Mouse (Mus musculus): ENCODE measurements around the gene Fam53a.

Gene Fam53a

GRCm38 (mm10) chr5:33629301-33629987 lies at the start of gene Fam53a, which contains the start of gene Gm9903:
Gene Fam53a, minus strand, starts transcription at chr5:33629635.
Gene Gm9903, plus strand, starts transcription at chr5:33629925.
- in situ Hi-C loops (cut with MboI; ENCODE audit: low pct_unique_long_range_greater_than_20kb in 1 of 2, low sequenced_read_pairs in 2 of 2, unreplicated experiment in 1 of 2) = no loop called here

GRCm38 (mm10) chr5:33678244-33678643 lies 48.8 kb upstream of the Fam53a start:
- in situ Hi-C loops (cut with MboI; ENCODE audit: low pct_unique_long_range_greater_than_20kb in 1 of 2, low sequenced_read_pairs in 2 of 2, unreplicated experiment in 1 of 2) = loop anchor here in 1 of 2 experiments (5.0 kb wide), 1 partner anchor 64 kb away; no protein-coding TSS in a partner anchor

DNA sequence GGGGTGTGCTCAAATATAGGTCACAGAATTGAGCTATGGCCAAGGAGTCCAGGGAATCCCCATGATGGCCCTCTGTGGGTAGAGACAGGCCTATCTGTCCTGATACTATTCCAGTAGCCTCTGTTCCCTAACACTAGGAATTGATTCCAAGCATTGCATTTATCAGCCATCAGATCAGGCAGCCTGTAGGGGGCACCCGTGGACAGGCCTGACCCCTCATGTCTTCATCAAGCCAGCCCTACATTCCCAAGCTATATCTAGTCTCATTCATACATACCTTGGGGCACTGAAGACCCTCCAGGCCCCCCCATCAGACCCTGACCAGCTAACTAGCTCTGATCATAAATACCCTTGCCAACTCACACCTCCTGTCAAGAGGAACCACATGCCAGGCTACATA lies 46.5 kb upstream of the Fam53a start:
- in situ Hi-C loops (cut with MboI; ENCODE audit: low pct_unique_long_range_greater_than_20kb in 1 of 2, low sequenced_read_pairs in 2 of 2, unreplicated experiment in 1 of 2) = loop anchor here in 1 of 2 experiments (5.0 kb wide), 1 partner anchor 66 kb away; no protein-coding TSS in a partner anchor

- in situ Hi-C loops (cut with MboI; ENCODE audit: low pct_unique_long_range_greater_than_20kb in 1 of 2, low sequenced_read_pairs in 2 of 2, unreplicated experiment in 1 of 2) = no loop called here
Measured at GRCm38 (mm10) chr5:33674439-33674838, 45.0 kb upstream of the Fam53a start.

DNA sequence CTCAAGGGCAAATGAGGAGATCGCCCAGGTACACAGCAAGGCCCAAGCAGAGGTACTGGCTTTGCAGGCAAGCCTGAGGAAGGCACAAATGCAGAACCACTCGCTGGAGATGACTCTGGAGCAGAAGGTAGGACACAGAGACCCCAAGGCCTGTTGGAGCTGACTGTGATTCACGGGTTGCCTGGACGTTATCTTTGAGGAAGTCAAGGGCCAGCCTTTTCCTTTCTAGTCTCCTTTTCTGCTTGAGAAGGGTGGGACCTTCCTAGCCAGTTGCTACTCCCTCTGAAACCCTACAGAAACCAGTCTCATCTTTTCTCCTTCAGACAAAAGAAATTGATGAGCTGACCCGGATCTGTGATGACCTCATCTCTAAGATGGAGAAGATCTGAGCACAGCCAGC lies 42.2 kb upstream of the Fam53a start:
- in situ Hi-C loops (cut with MboI; ENCODE audit: low pct_unique_long_range_greater_than_20kb in 1 of 2, low sequenced_read_pairs in 2 of 2, unreplicated experiment in 1 of 2) = no loop called here

GRCm38 (mm10) chr5:33668223-33668622 lies 38.8 kb upstream of the Fam53a start:
- in situ Hi-C loops (cut with MboI; ENCODE audit: low pct_unique_long_range_greater_than_20kb in 1 of 2, low sequenced_read_pairs in 2 of 2, unreplicated experiment in 1 of 2) = no loop called here

GRCm38 (mm10) chr5:33658664-33659050 lies 29.2 kb upstream of the Fam53a start:
- in situ Hi-C loops (cut with MboI; ENCODE audit: low pct_unique_long_range_greater_than_20kb in 1 of 2, low sequenced_read_pairs in 2 of 2, unreplicated experiment in 1 of 2) = no loop called here

GRCm38 (mm10) chr5:33657787-33658663 lies 28.6 kb upstream of the Fam53a start, which contains the start of the genes Tacc3 and Tmem129:
Gene Tacc3, plus strand, starts transcription at chr5:33658128.
Gene Tmem129, minus strand, starts transcription at chr5:33658416.
- in situ Hi-C loops (cut with MboI; ENCODE audit: low pct_unique_long_range_greater_than_20kb in 1 of 2, low sequenced_read_pairs in 2 of 2, unreplicated experiment in 1 of 2) = no loop called here

- in situ Hi-C loops (cut with MboI; ENCODE audit: low pct_unique_long_range_greater_than_20kb in 1 of 2, low sequenced_read_pairs in 2 of 2, unreplicated experiment in 1 of 2) = no loop called here
Measured at GRCm38 (mm10) chr5:33657251-33657786, 27.9 kb upstream of the Fam53a start.

GRCm38 (mm10) chr5:33656739-33657138 lies 27.3 kb upstream of the Fam53a start:
- in situ Hi-C loops (cut with MboI; ENCODE audit: low pct_unique_long_range_greater_than_20kb in 1 of 2, low sequenced_read_pairs in 2 of 2, unreplicated experiment in 1 of 2) = no loop called here

GRCm38 (mm10) chr5:33655251-33655840 lies 25.9 kb upstream of the Fam53a start:
- in situ Hi-C loops (cut with MboI; ENCODE audit: low pct_unique_long_range_greater_than_20kb in 1 of 2, low sequenced_read_pairs in 2 of 2, unreplicated experiment in 1 of 2) = no loop called here

- in situ Hi-C loops (cut with MboI; ENCODE audit: low pct_unique_long_range_greater_than_20kb in 1 of 2, low sequenced_read_pairs in 2 of 2, unreplicated experiment in 1 of 2) = no loop called here
Measured at GRCm38 (mm10) chr5:33654424-33654823, 25.0 kb upstream of the Fam53a start.

GRCm38 (mm10) chr5:33652783-33653173 lies 23.3 kb upstream of the Fam53a start:
- in situ Hi-C loops (cut with MboI; ENCODE audit: low pct_unique_long_range_greater_than_20kb in 1 of 2, low sequenced_read_pairs in 2 of 2, unreplicated experiment in 1 of 2) = no loop called here

DNA sequence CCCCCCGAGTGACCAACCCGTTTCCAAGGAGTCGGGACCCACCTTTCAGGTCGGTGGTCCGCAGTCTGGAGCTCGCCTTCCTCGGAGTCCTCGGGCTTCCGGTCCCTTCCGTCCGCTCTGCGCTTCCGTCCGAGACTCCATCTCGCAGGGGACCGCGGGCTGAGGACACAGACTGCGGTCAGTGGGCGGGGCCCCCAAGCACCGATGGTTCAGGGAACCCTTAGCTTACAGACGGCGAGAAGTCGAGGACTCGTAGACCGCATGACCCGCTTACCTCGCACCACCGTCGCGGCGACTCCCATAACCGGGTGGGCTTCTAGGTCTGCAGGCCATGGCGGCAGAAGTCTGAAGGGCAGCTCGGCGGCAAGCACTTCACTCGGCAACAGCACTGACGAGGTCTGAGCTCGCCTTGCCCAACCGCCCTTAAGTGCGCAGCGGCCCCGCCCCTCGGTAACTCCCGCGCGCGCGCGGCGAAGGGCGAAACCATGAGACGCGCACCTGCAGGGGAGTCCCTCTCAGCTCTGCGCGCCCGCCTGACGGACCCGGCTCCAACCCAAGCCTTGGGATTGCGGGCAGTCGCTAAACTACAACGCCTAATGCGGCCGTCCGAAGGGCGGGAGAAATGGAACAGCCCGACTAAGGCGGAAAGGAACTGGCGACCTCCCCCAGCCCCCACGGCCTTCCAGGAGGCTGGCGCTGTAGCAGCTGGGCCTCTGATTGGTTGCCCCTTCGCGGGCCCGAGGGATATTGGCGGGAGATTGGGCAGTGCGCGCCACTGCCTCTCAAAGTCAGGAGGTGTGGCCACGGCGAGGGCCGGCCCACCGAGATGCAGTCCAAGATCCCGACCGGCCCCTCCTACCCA lies 22.7 kb upstream of the Fam53a start, which contains the start of gene Slbp:
Gene Slbp, minus strand, starts transcription at position 654 of the 862 bp plus-strand sequence.
- in situ Hi-C loops (cut with MboI; ENCODE audit: low pct_unique_long_range_greater_than_20kb in 1 of 2, low sequenced_read_pairs in 2 of 2, unreplicated experiment in 1 of 2) = no loop called here

- in situ Hi-C loops (cut with MboI; ENCODE audit: low pct_unique_long_range_greater_than_20kb in 1 of 2, low sequenced_read_pairs in 2 of 2, unreplicated experiment in 1 of 2) = no loop called here
Measured at GRCm38 (mm10) chr5:33651541-33651920, 22.1 kb upstream of the Fam53a start.

GRCm38 (mm10) chr5:33651017-33651416 lies 21.6 kb upstream of the Fam53a start:
- in situ Hi-C loops (cut with MboI; ENCODE audit: low pct_unique_long_range_greater_than_20kb in 1 of 2, low sequenced_read_pairs in 2 of 2, unreplicated experiment in 1 of 2) = no loop called here

GRCm38 (mm10) chr5:33640652-33641051 lies 11.2 kb upstream of the Fam53a start:
- in situ Hi-C loops (cut with MboI; ENCODE audit: low pct_unique_long_range_greater_than_20kb in 1 of 2, low sequenced_read_pairs in 2 of 2, unreplicated experiment in 1 of 2) = no loop called here

DNA sequence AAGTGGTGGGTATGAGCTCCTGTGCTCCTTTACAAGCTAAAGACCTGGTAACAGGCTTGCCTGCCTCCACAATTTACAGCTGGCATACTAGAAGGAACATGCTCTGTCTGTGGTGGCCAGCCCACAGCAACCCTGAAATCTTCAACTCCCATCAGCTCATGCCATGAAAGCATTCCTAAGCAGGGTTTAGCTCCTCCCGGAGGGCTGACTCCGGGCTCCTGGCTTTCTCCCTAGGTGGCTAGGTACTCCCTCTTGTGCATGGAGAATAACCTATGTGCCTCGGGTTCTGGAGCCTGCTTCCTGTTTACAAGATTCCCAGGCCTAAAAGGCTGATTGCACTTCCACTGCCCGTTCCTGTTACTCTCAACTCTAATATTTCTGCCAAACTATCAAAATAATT lies 9.4 kb upstream of the Fam53a start:
- in situ Hi-C loops (cut with MboI; ENCODE audit: low pct_unique_long_range_greater_than_20kb in 1 of 2, low sequenced_read_pairs in 2 of 2, unreplicated experiment in 1 of 2) = no loop called here

Data from mouse embryonic stem cell (cell line).